Mouse (Mus musculus): ENCODE data around the gene Eps15. TPM values are rescaled to one million over a fixed set of nuclear protein-coding genes. Genes with fewer than 3 reads are reported as not detected.

The Eps15 gene
- polyA plus RNA-seq, 1 experiment from 2014 or later: 49.3 TPM

- Histone ChIP-seq H3K36me3 (ENCODE audit: insufficient read depth) (no peaks in the 10 kb centered on the region), H3K27me3 (ENCODE audit: insufficient read depth, low read length) (no peaks in the 10 kb centered on the region), H3K4me3 (ENCODE audit: low read depth, low read length) (no peak overlapping the region), H3K4me2 (no peak overlapping the region), H3K4me1 (ENCODE audit: insufficient read depth) (0 out of 2 replicates have a peak, but pooled peaks cover 4% of the 10 kb centered on the region), H3K9me3 (ENCODE audit: low read depth, low read length) (no peaks in the 10 kb centered on the region), H3K9ac (no peak overlapping the region), H3K27ac (ENCODE audit: low read depth) (no peak overlapping the region)
- DNase-seq: no peak
- ATAC-seq (ENCODE audit: insufficient read depth): no peak
- WGBS: 42% methylated on average over 2 of the region's 2 CpGs
- 0 out of 2 replicates have a peak, but pooled peaks have one; percentile 12 for TF ChIP-seq CTCF (IDR thresholded peaks at IDR 0.05; ENCODE audit: low read depth)
Observed at GRCm38 (mm10) chr4:109255321-109255720, 24.7 kb upstream of the Eps15 start.

DNA sequence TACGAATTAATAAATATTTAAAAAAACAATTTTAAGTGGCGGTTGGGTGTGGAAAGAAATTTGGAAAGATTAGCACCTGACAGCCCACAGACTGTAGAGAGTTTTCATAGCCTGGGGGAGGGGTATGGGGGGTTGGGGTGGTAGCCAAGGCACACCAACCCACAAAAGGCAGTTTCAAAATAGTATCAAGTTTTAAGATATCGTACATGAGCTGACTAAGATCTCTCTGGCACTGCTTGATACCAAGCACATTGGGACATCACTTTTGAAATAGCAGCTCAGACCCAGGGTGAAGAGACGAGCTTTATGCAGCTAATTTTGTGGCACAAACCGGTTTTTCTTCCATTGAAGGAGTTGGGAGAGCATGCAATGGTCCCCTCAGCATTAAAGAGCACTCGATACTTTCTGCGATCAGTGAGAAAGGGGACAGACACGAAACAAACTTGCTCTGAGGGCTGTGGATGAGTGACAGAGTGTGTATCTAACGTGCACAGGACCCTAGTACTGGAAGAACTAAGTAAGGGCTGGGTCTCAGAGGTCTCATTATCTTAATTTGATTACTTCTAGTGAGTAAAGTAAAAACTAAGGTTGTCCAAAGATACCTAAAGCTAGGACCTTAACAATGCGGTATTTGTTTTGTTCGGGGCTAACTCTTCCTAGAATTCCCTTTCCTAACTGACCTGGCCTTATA, 24.2 kb upstream of the Eps15 start:
- no peak for ATAC-seq (ENCODE audit: insufficient read depth)
- H3K4me3 ChIP-seq (ENCODE audit: low read depth, low read length): no peak overlapping the region
- no peak for DNase-seq
- H3K36me3 ChIP-seq (ENCODE audit: insufficient read depth): no peaks in the 10 kb centered on the region
- no peak overlapping the region for H3K9ac ChIP-seq
- H3K9me3 ChIP-seq (ENCODE audit: low read depth, low read length): no peaks in the 10 kb centered on the region
- H3K4me1 ChIP-seq (ENCODE audit: insufficient read depth): 0 out of 2 replicates have a peak, but pooled peaks cover 4% of the 10 kb centered on the region
- no peaks in the 10 kb centered on the region for H3K27me3 ChIP-seq (ENCODE audit: insufficient read depth, low read length)
- WGBS: 68% methylated on average over 11 of the region's 11 CpGs
- TF ChIP-seq CTCF (IDR thresholded peaks at IDR 0.05; ENCODE audit: low read depth): no peak
- no peak overlapping the region for H3K27ac ChIP-seq (ENCODE audit: low read depth)
- no peak overlapping the region for H3K4me2 ChIP-seq

GRCm38 (mm10) chr4:109256791-109257190, 23.3 kb upstream of the Eps15 start:
- H3K9me3 ChIP-seq (ENCODE audit: low read depth, low read length): no peaks in the 10 kb centered on the region
- DNase-seq: no peak
- no peaks in the 10 kb centered on the region for H3K36me3 ChIP-seq (ENCODE audit: insufficient read depth)
- H3K27ac ChIP-seq (ENCODE audit: low read depth): no peak overlapping the region
- no peaks in the 10 kb centered on the region for H3K27me3 ChIP-seq (ENCODE audit: insufficient read depth, low read length)
- 79% methylated on average over 6 of the region's 6 CpGs for whole genome bisulfite sequencing
- no peak for ATAC-seq (ENCODE audit: insufficient read depth)
- H3K4me1 ChIP-seq (ENCODE audit: insufficient read depth): 0 out of 2 replicates have a peak, but pooled peaks cover 4% of the 10 kb centered on the region
- H3K4me3 ChIP-seq (ENCODE audit: low read depth, low read length): no peak overlapping the region
- no peak for TF ChIP-seq CTCF (IDR thresholded peaks at IDR 0.05; ENCODE audit: low read depth)
- no peak overlapping the region for H3K4me2 ChIP-seq
- no peak overlapping the region for H3K9ac ChIP-seq

DNA sequence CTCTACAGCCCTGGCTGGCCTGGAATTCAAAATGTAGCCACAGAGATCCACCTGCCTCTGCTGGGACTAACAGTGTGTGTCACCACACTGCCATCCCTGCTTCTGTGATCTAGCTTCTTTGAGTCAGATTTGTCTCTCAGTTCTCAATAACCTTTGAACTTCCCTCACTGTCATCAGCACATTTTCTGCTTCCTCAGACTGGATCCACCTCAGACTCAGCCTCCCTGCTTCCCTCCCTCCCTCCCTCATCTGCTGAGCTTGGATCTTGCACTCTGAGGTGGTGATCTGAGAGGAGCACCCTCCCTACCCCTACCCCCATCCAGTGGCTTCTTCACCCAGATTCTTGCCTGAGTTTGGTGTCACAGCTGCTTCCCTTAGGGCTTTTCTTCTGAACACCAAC, 22.4 kb upstream of the Eps15 start:
- Histone ChIP-seq H3K27ac (ENCODE audit: low read depth) (no peak overlapping the region), H3K9ac (no peak overlapping the region), H3K4me3 (ENCODE audit: low read depth, low read length) (no peak overlapping the region), H3K4me1 (ENCODE audit: insufficient read depth) (0 out of 2 replicates have a peak, but pooled peaks cover 4% of the 10 kb centered on the region), H3K27me3 (ENCODE audit: insufficient read depth, low read length) (no peaks in the 10 kb centered on the region), H3K4me2 (no peak overlapping the region), H3K9me3 (ENCODE audit: low read depth, low read length) (no peaks in the 10 kb centered on the region), H3K36me3 (ENCODE audit: insufficient read depth) (no peaks in the 10 kb centered on the region)
- no peak for DNase-seq
- TF ChIP-seq CTCF (IDR thresholded peaks at IDR 0.05; ENCODE audit: low read depth): no peak
- ATAC-seq (ENCODE audit: insufficient read depth): no peak

DNA sequence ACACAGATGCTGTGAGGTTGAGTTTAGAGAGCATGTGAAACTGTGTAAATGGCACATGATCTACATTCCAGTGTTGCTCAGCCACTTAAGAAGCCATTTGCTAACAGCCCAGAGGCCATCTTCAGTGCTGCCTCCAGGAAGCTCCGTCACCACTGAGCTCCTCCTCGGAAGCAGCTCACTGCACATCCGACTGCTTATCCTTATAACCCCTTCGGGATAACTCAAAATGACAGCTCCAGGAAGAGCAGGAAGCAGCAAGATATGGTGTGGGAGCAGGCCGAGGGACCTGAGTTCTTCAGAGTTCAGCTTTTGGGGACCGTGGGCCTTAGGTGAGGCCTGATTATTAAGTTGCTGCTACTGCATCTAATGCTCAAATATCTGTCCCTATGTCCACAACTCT, 18.0 kb upstream of the Eps15 start:
- H3K36me3 ChIP-seq (ENCODE audit: insufficient read depth): no peaks in the 10 kb centered on the region
- WGBS: 50% methylated on average over 6 of the region's 6 CpGs
- H3K4me1 ChIP-seq (ENCODE audit: insufficient read depth): no peaks in the 10 kb centered on the region
- TF ChIP-seq CTCF (IDR thresholded peaks at IDR 0.05; ENCODE audit: low read depth): no peak
- DNase-seq: peak; percentile 39
- no peak for ATAC-seq (ENCODE audit: insufficient read depth)
- no peak overlapping the region for H3K27ac ChIP-seq (ENCODE audit: low read depth)
- no peak overlapping the region for H3K4me3 ChIP-seq (ENCODE audit: low read depth, low read length)
- H3K27me3 ChIP-seq (ENCODE audit: insufficient read depth, low read length): no peaks in the 10 kb centered on the region
- no peak overlapping the region for H3K4me2 ChIP-seq
- no peaks in the 10 kb centered on the region for H3K9me3 ChIP-seq (ENCODE audit: low read depth, low read length)
- H3K9ac ChIP-seq: no peak overlapping the region

GRCm38 (mm10) chr4:109266056-109266455, 14.0 kb upstream of the Eps15 start:
- no peak for TF ChIP-seq CTCF (IDR thresholded peaks at IDR 0.05; ENCODE audit: low read depth)
- H3K9me3 ChIP-seq (ENCODE audit: low read depth, low read length): no peaks in the 10 kb centered on the region
- no peaks in the 10 kb centered on the region for H3K4me1 ChIP-seq (ENCODE audit: insufficient read depth)
- H3K4me3 ChIP-seq (ENCODE audit: low read depth, low read length): no peak overlapping the region
- 79% methylated on average over 3 of the region's 3 CpGs for WGBS
- no peaks in the 10 kb centered on the region for H3K27me3 ChIP-seq (ENCODE audit: insufficient read depth, low read length)
- H3K27ac ChIP-seq (ENCODE audit: low read depth): no peak overlapping the region
- no peak overlapping the region for H3K4me2 ChIP-seq
- H3K9ac ChIP-seq: no peak overlapping the region
- DNase-seq (no peak), ATAC-seq (ENCODE audit: insufficient read depth) (no peak)
- H3K36me3 ChIP-seq (ENCODE audit: insufficient read depth): no peaks in the 10 kb centered on the region

- Histone ChIP-seq H3K9me3 (ENCODE audit: low read depth, low read length) (no peaks in the 10 kb centered on the region), H3K9ac (no peak overlapping the region), H3K4me1 (ENCODE audit: insufficient read depth) (no peaks in the 10 kb centered on the region), H3K27me3 (ENCODE audit: insufficient read depth, low read length) (no peaks in the 10 kb centered on the region), H3K4me2 (no peak overlapping the region), H3K36me3 (ENCODE audit: insufficient read depth) (no peaks in the 10 kb centered on the region), H3K4me3 (ENCODE audit: low read depth, low read length) (no peak overlapping the region), H3K27ac (ENCODE audit: low read depth) (no peak overlapping the region)
- 64% methylated on average over 2 of the region's 2 CpGs for WGBS
- no peak for TF ChIP-seq CTCF (IDR thresholded peaks at IDR 0.05; ENCODE audit: low read depth)
- ATAC-seq (ENCODE audit: insufficient read depth) (no peak), DNase-seq (no peak)
Observed at GRCm38 (mm10) chr4:109266744-109267143, 13.3 kb upstream of the Eps15 start.
